In the genomic region with DNA sequence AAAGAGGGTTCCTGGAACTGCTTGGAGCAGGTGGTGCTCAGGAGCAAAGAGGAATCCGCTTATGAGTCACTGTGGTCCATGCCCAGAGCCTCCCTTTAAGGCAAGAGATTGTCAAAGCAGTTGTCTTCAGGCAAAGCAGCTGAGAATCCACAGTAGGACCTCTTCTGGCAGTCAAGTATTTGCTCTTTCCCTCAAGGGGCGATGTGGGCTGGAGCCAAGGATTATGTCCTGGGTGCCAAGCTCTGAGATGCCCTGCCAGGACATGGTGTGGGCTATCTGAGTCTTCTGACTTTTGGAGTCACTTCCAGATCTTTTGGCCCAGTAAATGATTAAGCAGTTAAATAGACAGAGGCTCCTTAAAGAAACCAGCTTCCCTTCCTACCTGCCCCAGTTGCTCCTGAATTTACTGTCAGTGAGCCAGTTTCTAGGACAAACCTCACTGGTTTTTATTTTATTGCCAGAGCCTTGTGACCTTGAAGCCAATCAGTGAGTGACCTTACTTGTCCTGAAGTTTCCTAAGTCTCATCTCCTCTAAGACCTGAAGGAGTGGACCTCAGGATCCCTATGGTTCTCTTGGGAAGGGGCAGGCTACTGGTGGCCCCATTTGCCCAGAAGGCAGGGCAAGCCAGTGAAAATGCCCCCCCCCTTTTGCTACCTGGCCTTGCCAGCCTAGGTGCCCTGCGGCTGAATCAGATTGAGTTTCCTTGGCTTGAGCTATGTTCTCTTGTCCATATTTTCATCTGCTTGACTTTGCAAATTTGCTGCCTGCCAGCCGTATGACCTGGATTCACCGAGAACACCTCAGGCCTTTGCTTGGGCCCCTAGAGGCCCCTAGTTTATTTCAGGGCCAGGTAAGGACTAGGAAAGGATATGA, we compare ENCODE assay signal across 13 mouse cellular contexts.
DNase-seq lines count a peak whose midpoint lies in the region; ATAC-seq lines count a peak whose summit lies in the region.
"Had no signal": no experiment of that assay in that cellular context is flagged by ENCODE, and none has a peak within 500 bp of the region (broad histone marks: within the 10 kb centered on the region; RNA-seq: fewer than 3 reads in every experiment).

No protein-coding gene starts in this region.

- WGBS in kidney, embryonic 16.5 days, result 88% methylated on average over 5 of the region's 5 CpGs
- WGBS in forebrain, embryonic 16.5 days, result 92% methylated on average over 5 of the region's 5 CpGs

- H3K4me3 ChIP-seq in kidney, embryonic 16.5 days (ENCODE audit: low read length), result no peak overlapping the region
- H3K4me3 ChIP-seq in forebrain, embryonic 16.5 days (replicated peaks; ENCODE audit: low read length), result no peak overlapping the region
- H3K4me3 ChIP-seq: embryonic facial prominence, embryonic 12.5 days; megakaryocyte, embryonic 14.5 days had no signal

- H3K36me3 ChIP-seq in kidney, embryonic 16.5 days (ENCODE audit: insufficient read depth, low read length), result no peaks in the 10 kb centered on the region
- H3K36me3 ChIP-seq in forebrain, embryonic 16.5 days (ENCODE audit: control insufficient read depth, insufficient read depth), result no peaks in the 10 kb centered on the region
- H3K36me3 ChIP-seq: embryonic facial prominence, embryonic 12.5 days had no signal

- no peak overlapping the region for H3K4me2 ChIP-seq in kidney, embryonic 16.5 days (replicated peaks; ENCODE audit: low read depth, low read length)
- no peak overlapping the region for H3K4me2 ChIP-seq in forebrain, embryonic 16.5 days (ENCODE audit: low read length)
- H3K4me2 ChIP-seq: embryonic facial prominence, embryonic 12.5 days had no signal

- H3K4me1 ChIP-seq in kidney, embryonic 16.5 days (ENCODE audit: insufficient read depth, low read length), result peaks cover 12% of the 10 kb centered on the region; the same call in 1 of the 2 replicates
- H3K4me1 ChIP-seq in forebrain, embryonic 16.5 days (replicated peaks; ENCODE audit: control insufficient read depth, insufficient read depth, low read length), result peaks cover 7% of the 10 kb centered on the region

- no peak for ATAC-seq in kidney, embryonic 16.5 days (ENCODE audit: low FRiP score, low TSS enrichment)
- ATAC-seq in forebrain, embryonic 16.5 days, result no peak
- ATAC-seq: inflammation-experienced regulatory T-cells, adult 6 months; Patski had no signal

- no peak overlapping the region for H3K9ac ChIP-seq in kidney, embryonic 16.5 days (replicated peaks; ENCODE audit: low read length)
- no peak overlapping the region for H3K9ac ChIP-seq in forebrain, embryonic 16.5 days (replicated peaks; ENCODE audit: low read depth, low read length)
- H3K9ac ChIP-seq: embryonic facial prominence, embryonic 12.5 days had no signal

- H3K9me3 ChIP-seq in kidney, embryonic 16.5 days (ENCODE audit: low read length), result no peaks in the 10 kb centered on the region
- no peaks in the 10 kb centered on the region for H3K9me3 ChIP-seq in forebrain, embryonic 16.5 days (ENCODE audit: control insufficient read depth, low read length)
- H3K9me3 ChIP-seq: embryonic facial prominence, embryonic 12.5 days; megakaryocyte, embryonic 14.5 days had no signal

- no peaks in the 10 kb centered on the region for H3K27me3 ChIP-seq in kidney, embryonic 16.5 days (ENCODE audit: insufficient read depth, low read length)
- no peaks in the 10 kb centered on the region for H3K27me3 ChIP-seq in forebrain, embryonic 16.5 days (replicated peaks; ENCODE audit: control insufficient read depth, insufficient read depth, low read length)
- H3K27me3 ChIP-seq: embryonic facial prominence, embryonic 12.5 days; Patski had no signal

- peak; percentile 40 for DNase-seq in adrenal gland, postnatal 14 days
- no peak for DNase-seq in adrenal gland, postnatal 36 days
- DNase-seq in kidney, adult 18-20 months, result peak; percentile 69
- peak; percentile 81 to 86 for DNase-seq in lung, adult 18-20 months
- DNase-seq in lung, postnatal 4 days, result peak; percentile 70 to 85
- no peak for DNase-seq in spleen, adult 18-20 months
- DNase-seq: heart, postnatal 36 days had no signal

- no peak overlapping the region for H3K27ac ChIP-seq in kidney, embryonic 16.5 days (ENCODE audit: low read length)
- no peak overlapping the region for H3K27ac ChIP-seq in forebrain, embryonic 16.5 days (ENCODE audit: low read length)
- H3K27ac ChIP-seq: embryonic facial prominence, embryonic 12.5 days had no signal

Comparison
In these comparisons a context has a peak if more than half of its experiments do, and no peak if none do; other contexts are left out.
1. DNase-seq: peak in adrenal gland, postnatal 14 days (single experiment), kidney, adult 18-20 months (single experiment), lung, adult 18-20 months (2 of 2) and lung, postnatal 4 days (2 of 2); none in adrenal gland, postnatal 36 days (0 of 2) and spleen, adult 18-20 months (0 of 2).